Mouse (Mus musculus): Measurements from ENCODE around the gene Adamts20. TPM values are rescaled to one million over a fixed set of nuclear protein-coding genes. Genes with fewer than 3 reads are reported as not detected.
"Not testable (repeated sequence)": the region's sequence is repeated elsewhere in the genome, so short reads cannot be mapped to it uniquely, and the experiment has no call there.

The Adamts20 gene
- polyA plus RNA-seq, 1 experiment from 2014 or later, result 4.7 TPM

GRCm38 (mm10) chr15:94417216-94418155 is 47.7 kb downstream of the Adamts20 start:
- peaks cover 5% of the 10 kb centered on the region; the same call in 1 of the 2 replicates for H3K4me1 ChIP-seq (replicated peaks)
- no peaks in the 10 kb centered on the region for H3K9me3 ChIP-seq
- ATAC-seq (ENCODE audit: insufficient number of reproducible peaks, insufficient read depth, low FRiP score, low TSS enrichment, low read depth), result no peak
- H3K36me3 ChIP-seq, result no peaks in the 10 kb centered on the region
- H3K27ac ChIP-seq, result no peak overlapping the region
- WGBS, result 84% methylated on average over 18 of the region's 18 CpGs
- no peak overlapping the region for H3K4me3 ChIP-seq (replicated peaks)
- no peak overlapping the region for H3K4me2 ChIP-seq
- no peak overlapping the region for H3K9ac ChIP-seq (replicated peaks)
- no peaks in the 10 kb centered on the region for H3K27me3 ChIP-seq

- H3K36me3 ChIP-seq, result no peaks in the 10 kb centered on the region
- peaks cover 13% of the 10 kb centered on the region for H3K27me3 ChIP-seq
- no peak overlapping the region for H3K4me3 ChIP-seq (replicated peaks)
- no peak overlapping the region for H3K27ac ChIP-seq
- WGBS, result 86% methylated on average over 7 of the region's 7 CpGs
- no peak overlapping the region for H3K9ac ChIP-seq (replicated peaks)
- no peaks in the 10 kb centered on the region for H3K4me1 ChIP-seq (replicated peaks)
- no peaks in the 10 kb centered on the region for H3K9me3 ChIP-seq
- H3K4me2 ChIP-seq, result no peak overlapping the region
- ATAC-seq (ENCODE audit: insufficient number of reproducible peaks, insufficient read depth, low FRiP score, low TSS enrichment, low read depth), result no peak
These were observed 55.4 kb downstream of the Adamts20 start for GRCm38 (mm10) chr15:94409832-94410231.

- Histone ChIP-seq H3K36me3 (no peaks in the 10 kb centered on the region), H3K27me3 (peaks cover 43% of the 10 kb centered on the region), H3K9ac (replicated peaks) (no peak overlapping the region), H3K4me2 (no peak overlapping the region), H3K27ac (no peak overlapping the region), H3K4me1 (replicated peaks) (peaks cover 13% of the 10 kb centered on the region), H3K4me3 (replicated peaks) (no peak overlapping the region), H3K9me3 (no peaks in the 10 kb centered on the region)
- ATAC-seq (ENCODE audit: insufficient number of reproducible peaks, insufficient read depth, low FRiP score, low TSS enrichment, low read depth), result no peak
- 23% methylated on average over 2 of the region's 2 CpGs for WGBS
These were observed 58.9 kb downstream of the Adamts20 start for GRCm38 (mm10) chr15:94406364-94406763.

- Histone ChIP-seq H3K36me3 (no peaks in the 10 kb centered on the region), H3K9ac (replicated peaks) (peak overlapping the region; percentile 70), H3K27me3 (peaks cover 43% of the 10 kb centered on the region), H3K4me3 (replicated peaks) (peak overlapping the region; percentile 55), H3K4me2 (peak overlapping the region; percentile 97), H3K27ac (no peak overlapping the region), H3K4me1 (replicated peaks) (peaks cover 13% of the 10 kb centered on the region), H3K9me3 (no peaks in the 10 kb centered on the region)
- ATAC-seq (ENCODE audit: insufficient number of reproducible peaks, insufficient read depth, low FRiP score, low TSS enrichment, low read depth), result peak; percentile 91
- 1% methylated on average over 62 of the region's 65 CpGs for WGBS
These were observed 61.1 kb downstream of the Adamts20 start for GRCm38 (mm10) chr15:94404071-94404545.

GRCm38 (mm10) chr15:94403461-94404070 is 61.7 kb downstream of the Adamts20 start:
- peaks cover 43% of the 10 kb centered on the region for H3K27me3 ChIP-seq
- peak; percentile 66 for ATAC-seq (ENCODE audit: insufficient number of reproducible peaks, insufficient read depth, low FRiP score, low TSS enrichment, low read depth)
- no peak overlapping the region for H3K27ac ChIP-seq
- 2% methylated on average over 31 of the region's 34 CpGs for WGBS
- H3K4me2 ChIP-seq, result peak overlapping the region; percentile 97
- H3K9me3 ChIP-seq, result no peaks in the 10 kb centered on the region
- H3K4me3 ChIP-seq (replicated peaks), result peak overlapping the region; percentile 55
- H3K9ac ChIP-seq (replicated peaks), result peak overlapping the region; percentile 70
- H3K4me1 ChIP-seq (replicated peaks), result peaks cover 13% of the 10 kb centered on the region
- no peaks in the 10 kb centered on the region for H3K36me3 ChIP-seq

- H3K9ac ChIP-seq (replicated peaks), result peak overlapping the region; percentile 27; the same call in 1 of the 2 replicates
- H3K27ac ChIP-seq, result no peak overlapping the region
- 5% methylated on average over 15 of the region's 15 CpGs for WGBS
These were observed 62.2 kb downstream of the Adamts20 start for GRCm38 (mm10) chr15:94403018-94403417.

GRCm38 (mm10) chr15:94392737-94393136 is 72.5 kb downstream of the Adamts20 start:
- Histone ChIP-seq H3K9me3 (no peaks in the 10 kb centered on the region), H3K4me3 (replicated peaks) (no peak overlapping the region), H3K4me1 (replicated peaks) (no peaks in the 10 kb centered on the region), H3K27me3 (no peaks in the 10 kb centered on the region), H3K4me2 (no peak overlapping the region), H3K9ac (replicated peaks) (no peak overlapping the region), H3K27ac (no peak overlapping the region), H3K36me3 (no peaks in the 10 kb centered on the region)
- ATAC-seq (ENCODE audit: insufficient number of reproducible peaks, insufficient read depth, low FRiP score, low TSS enrichment, low read depth), result no peak
- WGBS, result 67% methylated on average over 7 of the region's 7 CpGs

More at GRCm38 (mm10) chr15:94403018-94403417, 62.2 kb downstream of the Adamts20 start:
- ATAC-seq (ENCODE audit: insufficient number of reproducible peaks, insufficient read depth, low FRiP score, low TSS enrichment, low read depth), result no peak
- Histone ChIP-seq H3K27me3 (peaks cover 43% of the 10 kb centered on the region), H3K4me2 (peak overlapping the region; percentile 97), H3K36me3 (no peaks in the 10 kb centered on the region), H3K4me1 (replicated peaks) (peaks cover 13% of the 10 kb centered on the region), H3K9me3 (no peaks in the 10 kb centered on the region), H3K4me3 (replicated peaks) (peak overlapping the region; percentile 55)

GRCm38 (mm10) chr15:94390127-94390526 is 75.1 kb downstream of the Adamts20 start:
- H3K9me3 ChIP-seq; H3K4me1 ChIP-seq (replicated peaks); H3K36me3 ChIP-seq; H3K9ac ChIP-seq (replicated peaks); ATAC-seq (ENCODE audit: insufficient number of reproducible peaks, insufficient read depth, low FRiP score, low TSS enrichment, low read depth); H3K27ac ChIP-seq; H3K4me3 ChIP-seq (replicated peaks); H3K4me2 ChIP-seq; H3K27me3 ChIP-seq: not testable (repeated sequence)
- WGBS, result 79% methylated on average over 2 of the region's 2 CpGs

GRCm38 (mm10) chr15:94379425-94379824 is 85.8 kb downstream of the Adamts20 start:
- no peaks in the 10 kb centered on the region for H3K27me3 ChIP-seq
- no peak overlapping the region for H3K9ac ChIP-seq (replicated peaks)
- H3K4me3 ChIP-seq (replicated peaks), result no peak overlapping the region
- H3K27ac ChIP-seq, result no peak overlapping the region
- ATAC-seq (ENCODE audit: insufficient number of reproducible peaks, insufficient read depth, low FRiP score, low TSS enrichment, low read depth), result no peak
- H3K4me2 ChIP-seq, result no peak overlapping the region
- H3K9me3 ChIP-seq, result no peaks in the 10 kb centered on the region
- H3K36me3 ChIP-seq, result no peaks in the 10 kb centered on the region
- H3K4me1 ChIP-seq (replicated peaks), result no peaks in the 10 kb centered on the region
- WGBS, result 93% methylated on average over 7 of the region's 9 CpGs

- no peaks in the 10 kb centered on the region for H3K36me3 ChIP-seq
- no peak overlapping the region for H3K27ac ChIP-seq
- H3K27me3 ChIP-seq, result no peaks in the 10 kb centered on the region
- no peaks in the 10 kb centered on the region for H3K9me3 ChIP-seq
- 74% methylated on average over 7 of the region's 7 CpGs for WGBS
- no peaks in the 10 kb centered on the region for H3K4me1 ChIP-seq (replicated peaks)
- H3K9ac ChIP-seq (replicated peaks), result no peak overlapping the region
- H3K4me3 ChIP-seq (replicated peaks), result no peak overlapping the region
- no peak for ATAC-seq (ENCODE audit: insufficient number of reproducible peaks, insufficient read depth, low FRiP score, low TSS enrichment, low read depth)
- H3K4me2 ChIP-seq, result no peak overlapping the region
These were observed 92.7 kb downstream of the Adamts20 start for GRCm38 (mm10) chr15:94372548-94372947.

- ATAC-seq (ENCODE audit: insufficient number of reproducible peaks, insufficient read depth, low FRiP score, low TSS enrichment, low read depth), result no peak
- Histone ChIP-seq H3K36me3 (no peaks in the 10 kb centered on the region), H3K4me2 (no peak overlapping the region), H3K4me1 (replicated peaks) (no peaks in the 10 kb centered on the region), H3K27me3 (no peaks in the 10 kb centered on the region), H3K9me3 (peaks cover 7% of the 10 kb centered on the region), H3K27ac (no peak overlapping the region), H3K4me3 (replicated peaks) (no peak overlapping the region), H3K9ac (replicated peaks) (no peak overlapping the region)
- 92% methylated on average over 18 of the region's 18 CpGs for WGBS
These were observed 116.2 kb downstream of the Adamts20 start for GRCm38 (mm10) chr15:94349052-94349451.
